Mouse (Mus musculus) urinary bladder, postnatal 25 days (tissue): ENCODE data around the gene Cenpl.

Experiments used
- DNase-seq: peaks from one replicate; pipeline ENCODE4 v3.0.0; 2022; ENCODE audit warnings: low spot score

The Cenpl gene

DNA sequence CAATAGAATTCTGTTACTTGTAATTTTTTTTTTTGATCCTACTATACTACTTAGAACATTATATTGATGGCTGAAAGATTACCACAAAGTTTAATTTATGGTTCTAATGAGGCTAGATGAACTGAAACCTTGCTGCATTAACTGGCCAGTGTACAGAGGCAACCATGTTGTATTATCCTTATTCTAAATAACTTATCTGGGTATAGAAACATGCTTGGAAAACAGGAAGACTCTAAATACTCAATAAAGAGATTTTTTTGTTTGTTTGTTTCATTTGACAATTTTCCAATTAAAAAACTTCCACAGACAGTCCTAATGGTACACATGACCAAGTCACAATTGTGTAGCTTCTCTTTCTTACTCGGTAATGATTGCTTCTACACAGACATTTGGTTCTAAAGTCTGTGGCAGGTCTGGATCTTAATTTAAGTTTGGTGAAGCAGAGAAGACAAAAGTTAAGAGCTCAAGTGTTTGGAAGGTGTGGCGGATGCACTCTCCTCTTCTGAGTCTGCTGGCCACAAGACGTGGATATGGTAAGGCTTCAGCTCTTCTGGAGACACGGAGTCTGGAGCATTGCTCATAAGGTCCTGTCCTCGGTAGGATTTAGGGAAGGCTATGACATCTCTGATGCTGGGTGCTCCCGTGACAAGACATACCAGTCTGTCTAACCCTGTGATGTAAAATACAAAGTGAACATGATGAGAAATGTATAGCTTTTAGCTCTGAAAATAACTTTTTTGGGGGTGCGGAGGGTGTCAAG lies 29.1 kb upstream of the Cenpl start:
- DNase-seq = no peak

DNA sequence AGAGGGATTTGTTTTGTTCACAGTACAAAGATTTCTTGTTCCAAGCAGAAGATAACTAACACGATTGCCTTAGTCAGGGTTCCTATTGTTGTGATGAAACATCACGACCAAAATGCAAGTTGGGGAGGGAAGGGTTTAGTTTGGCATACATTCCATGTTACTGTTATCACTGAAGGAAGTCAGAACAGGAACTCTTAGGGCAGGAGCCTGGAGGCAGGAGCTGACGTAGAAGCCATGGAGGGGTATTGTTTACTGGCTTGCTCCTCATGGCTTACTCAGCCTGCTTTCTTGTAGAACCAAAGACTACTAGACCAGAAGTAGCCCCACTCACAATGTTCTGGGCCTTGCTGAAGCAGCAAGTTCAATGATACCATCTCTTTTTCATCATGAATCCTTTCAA lies 23.5 kb upstream of the Cenpl start:
- DNase-seq = no peak

DNA sequence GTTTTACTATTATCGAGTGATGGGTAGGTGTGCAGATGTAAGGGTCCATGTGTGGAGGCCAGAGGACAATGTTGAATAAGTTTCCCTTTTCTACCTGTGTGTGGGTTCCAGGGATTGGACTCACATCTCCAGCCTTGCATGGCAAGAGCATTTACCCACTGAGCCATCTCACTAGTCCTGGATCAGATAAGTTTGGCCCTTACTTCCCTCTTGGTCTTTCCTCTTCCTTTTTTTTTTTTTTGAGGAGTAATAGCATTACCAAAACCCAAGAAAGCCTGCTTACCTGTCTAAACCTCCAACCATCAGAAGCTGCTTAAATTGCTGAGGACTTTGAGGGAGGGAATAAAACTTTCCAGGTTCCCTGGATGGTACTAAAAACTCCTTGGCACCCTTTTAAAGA lies 13.3 kb upstream of the Cenpl start:
- no peak for DNase-seq

DNA sequence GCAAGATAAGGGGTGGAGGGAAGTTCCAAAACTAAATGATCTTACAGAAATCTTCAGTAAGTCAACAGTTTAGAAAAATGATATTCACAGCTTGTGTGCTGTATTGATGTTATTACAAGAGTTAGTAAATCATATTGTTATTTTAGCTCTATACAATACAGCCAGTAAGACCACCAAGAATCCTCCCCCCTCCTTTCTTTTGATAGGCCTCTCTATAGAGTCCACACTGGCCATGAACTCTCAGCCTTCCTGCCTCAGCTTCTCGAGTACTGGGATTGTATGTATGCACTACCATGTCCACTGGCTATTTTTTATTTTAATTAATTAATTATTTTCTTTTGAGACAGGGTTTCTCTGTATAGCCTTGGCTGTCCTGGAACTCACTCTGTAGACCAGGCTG lies 7.2 kb upstream of the Cenpl start:
- no peak for DNase-seq

DNA sequence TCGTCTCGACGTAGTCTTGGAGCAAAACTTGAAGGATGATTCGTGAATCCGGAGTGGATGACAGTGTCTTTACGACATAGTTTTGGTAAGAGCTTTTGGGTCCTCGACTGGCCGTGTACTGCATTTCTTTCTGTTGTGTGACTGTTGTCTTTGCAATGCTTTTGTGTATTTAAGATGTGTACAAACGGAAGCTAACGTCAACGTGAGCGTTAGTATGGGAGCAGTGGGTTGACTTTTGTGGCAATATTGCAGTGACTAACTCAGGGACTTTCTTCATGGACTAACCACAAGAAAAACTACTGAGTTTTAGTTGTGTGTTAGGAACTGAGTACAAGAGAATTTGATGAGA lies 733 bp downstream of the Cenpl start:
- no peak for DNase-seq

DNA sequence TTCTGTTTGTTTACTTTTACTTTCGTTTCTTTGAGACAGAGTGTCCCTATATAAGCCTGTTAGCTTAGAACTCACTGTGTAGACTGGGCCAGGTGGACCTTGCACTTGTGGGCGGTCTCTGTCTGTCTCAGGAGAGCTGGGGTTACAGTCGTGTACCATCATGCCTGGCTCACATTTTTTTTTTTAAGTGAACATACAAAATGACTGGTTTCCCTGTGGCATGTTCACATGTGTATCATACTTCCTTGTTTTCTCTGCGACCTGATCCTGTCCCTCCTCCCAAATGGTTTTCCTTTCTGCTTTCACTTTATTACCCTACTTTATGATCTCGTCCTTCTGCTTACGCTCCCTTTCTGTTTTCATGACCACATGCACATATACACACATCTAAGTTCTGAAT lies 5.7 kb downstream of the Cenpl start:
- DNase-seq = no peak

DNA sequence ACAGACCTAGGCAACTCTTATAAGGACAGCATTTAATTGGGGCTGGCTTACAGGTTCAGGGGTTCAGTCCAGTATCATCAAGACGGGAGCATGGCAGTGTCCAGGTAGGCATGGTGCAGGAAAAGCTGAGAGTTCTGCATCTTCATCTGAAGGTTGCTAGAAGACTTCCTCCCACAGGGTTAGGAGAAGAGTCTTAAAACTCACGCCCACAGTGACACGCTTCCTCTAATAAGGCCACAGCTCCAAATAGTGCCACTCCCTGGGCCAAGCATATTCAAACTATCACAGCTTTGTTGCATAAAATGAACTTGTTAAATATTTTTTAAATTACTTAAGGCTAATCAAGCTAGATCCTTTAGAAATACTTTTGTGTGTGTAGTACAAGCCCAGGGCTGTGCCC lies 6.7 kb downstream of the Cenpl start:
- DNase-seq = no peak

DNA sequence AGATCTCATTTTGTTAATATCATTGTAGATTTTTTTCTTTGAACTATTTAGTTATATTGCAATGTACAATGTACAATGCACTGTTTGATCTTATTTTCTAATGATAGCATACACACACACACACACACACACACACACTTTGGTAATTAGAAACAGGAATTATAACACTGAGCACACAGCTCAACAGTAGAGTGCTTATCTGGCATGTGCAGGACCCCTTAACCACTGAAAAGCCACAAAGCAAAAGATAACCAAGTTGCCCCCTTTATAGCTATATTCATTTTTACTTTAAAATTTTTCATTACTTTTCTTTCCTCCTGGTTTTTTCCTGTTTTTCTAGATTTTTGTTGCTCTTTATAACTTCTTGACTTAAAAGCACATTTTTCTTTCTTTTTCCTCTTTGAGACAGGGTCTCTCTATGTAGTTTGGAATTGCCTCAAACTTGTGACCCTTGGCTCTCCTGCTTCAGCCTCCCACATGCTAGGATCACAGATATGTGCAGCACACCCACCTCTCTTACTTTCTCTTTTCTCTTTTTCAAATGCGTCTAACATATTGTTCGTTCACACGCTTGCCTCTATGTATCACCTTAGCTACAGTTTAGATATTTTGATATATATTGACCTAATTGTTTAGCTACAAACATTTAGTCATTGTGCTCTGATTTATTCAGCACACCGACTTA lies 29.4 kb downstream of the Cenpl start:
- DNase-seq = no peak

DNA sequence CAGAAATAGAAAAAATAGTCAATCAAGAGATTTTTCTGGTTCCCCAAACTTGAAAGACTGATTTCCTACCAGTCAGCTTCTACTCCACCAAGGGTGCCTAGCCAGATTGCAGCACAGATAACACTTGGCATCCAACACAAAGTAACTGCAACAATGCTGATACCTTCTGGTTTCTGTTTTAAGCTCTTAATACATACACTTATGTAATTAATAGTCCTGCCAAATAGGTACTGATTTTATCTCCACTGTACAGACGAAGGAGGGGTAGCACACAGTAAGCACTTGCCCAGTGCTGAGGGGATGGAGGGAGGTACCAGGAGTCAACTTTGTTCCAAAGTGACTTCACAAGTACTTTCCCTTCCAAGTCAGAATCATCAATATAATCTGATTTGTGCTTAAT lies 33.3 kb downstream of the Cenpl start:
- no peak for DNase-seq

DNA sequence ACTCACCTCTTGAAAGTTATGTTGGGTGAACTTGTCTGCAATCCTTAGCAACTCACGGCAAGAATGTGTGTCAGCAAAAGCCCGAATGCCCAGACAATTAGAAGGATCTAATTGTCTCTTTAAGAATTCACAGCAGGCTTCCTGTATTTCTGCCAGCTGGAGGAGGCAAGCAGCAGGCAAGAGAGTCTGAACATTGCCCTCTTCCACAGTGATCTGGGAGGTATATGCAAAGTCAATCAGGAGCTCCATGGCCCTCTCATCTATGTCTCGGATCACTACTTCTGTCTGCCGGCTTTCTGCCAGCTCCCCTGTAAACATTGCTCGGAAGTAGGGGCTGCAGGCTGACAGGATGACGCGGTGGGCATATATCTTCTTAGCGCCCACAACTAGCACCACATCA lies 38.7 kb downstream of the Cenpl start:
- no peak for DNase-seq

DNA sequence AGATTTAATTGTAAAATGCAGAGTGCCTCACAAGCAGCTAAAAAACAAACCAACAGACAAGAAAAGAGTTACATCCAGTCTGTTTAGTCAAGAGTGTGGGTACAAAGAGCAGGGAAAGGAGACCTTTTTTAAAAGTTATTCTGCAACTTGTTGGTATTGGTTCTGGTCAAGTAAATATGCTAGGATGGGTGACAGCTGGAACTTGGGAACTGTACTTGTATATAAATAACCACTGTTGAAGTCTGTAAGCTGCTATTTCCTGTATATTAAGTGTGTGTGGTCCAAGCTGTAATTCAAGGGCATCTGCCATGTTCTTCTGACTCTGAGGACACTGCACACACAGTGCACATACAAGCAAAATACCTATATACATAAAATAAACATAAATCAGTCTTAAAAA lies 44.1 kb downstream of the Cenpl start:
- DNase-seq = no peak

DNA sequence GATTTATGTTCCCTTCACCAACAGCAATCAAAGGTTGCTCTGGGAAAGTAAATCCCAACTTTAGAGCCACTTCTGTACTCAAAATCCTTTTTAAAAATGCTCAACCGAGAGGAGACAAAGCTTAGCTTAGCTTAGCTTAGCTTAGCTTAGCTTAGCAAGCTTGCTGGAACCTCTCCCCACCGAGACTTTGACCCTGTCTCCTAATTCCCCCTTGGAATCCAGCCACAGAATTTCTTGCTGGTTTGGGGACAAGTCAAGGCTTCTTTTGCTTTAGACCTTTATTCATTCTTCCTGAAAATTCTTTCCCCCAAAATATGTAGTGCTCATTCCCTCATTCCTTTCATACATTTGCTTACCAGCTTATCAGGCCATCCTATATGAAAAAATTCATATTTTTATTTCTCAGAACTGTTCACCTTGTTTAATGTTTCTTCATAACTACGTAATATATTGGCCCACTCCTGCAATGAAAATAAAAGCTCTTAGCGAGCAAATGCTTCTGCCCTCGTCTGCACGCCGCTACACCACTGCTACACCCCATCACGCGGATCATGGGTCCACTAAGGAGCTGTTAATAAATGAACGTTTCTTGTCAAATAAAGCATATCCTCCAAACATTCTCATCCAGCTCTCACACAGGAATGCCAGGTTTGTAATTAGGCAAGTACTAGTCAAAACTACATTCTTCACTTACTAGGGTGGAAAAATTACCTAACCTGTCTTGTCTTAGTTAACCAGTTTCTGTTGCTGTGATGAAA lies 52.3 kb downstream of the Cenpl start:
- no peak for DNase-seq

DNA sequence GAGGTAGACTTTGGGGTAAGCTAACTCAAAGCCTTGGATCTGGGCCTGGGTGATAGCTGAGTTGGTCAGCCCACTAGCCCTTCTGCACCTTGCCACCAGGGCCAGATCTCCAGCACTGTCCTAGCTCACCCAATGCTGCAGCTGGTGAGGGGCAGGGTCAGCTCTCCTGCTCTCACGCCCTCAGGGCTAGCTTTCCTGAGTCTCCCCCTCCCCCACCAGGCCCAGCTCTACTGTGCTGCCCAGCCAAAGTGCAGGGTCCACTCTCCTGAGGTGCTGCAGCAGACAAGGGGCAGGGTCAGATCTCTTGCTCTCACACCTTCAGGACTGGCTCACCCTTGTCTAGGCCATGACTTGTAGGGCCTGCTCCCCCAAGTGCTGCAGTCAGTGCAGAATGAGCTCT lies 55.9 kb downstream of the Cenpl start:
- no peak for DNase-seq

DNA sequence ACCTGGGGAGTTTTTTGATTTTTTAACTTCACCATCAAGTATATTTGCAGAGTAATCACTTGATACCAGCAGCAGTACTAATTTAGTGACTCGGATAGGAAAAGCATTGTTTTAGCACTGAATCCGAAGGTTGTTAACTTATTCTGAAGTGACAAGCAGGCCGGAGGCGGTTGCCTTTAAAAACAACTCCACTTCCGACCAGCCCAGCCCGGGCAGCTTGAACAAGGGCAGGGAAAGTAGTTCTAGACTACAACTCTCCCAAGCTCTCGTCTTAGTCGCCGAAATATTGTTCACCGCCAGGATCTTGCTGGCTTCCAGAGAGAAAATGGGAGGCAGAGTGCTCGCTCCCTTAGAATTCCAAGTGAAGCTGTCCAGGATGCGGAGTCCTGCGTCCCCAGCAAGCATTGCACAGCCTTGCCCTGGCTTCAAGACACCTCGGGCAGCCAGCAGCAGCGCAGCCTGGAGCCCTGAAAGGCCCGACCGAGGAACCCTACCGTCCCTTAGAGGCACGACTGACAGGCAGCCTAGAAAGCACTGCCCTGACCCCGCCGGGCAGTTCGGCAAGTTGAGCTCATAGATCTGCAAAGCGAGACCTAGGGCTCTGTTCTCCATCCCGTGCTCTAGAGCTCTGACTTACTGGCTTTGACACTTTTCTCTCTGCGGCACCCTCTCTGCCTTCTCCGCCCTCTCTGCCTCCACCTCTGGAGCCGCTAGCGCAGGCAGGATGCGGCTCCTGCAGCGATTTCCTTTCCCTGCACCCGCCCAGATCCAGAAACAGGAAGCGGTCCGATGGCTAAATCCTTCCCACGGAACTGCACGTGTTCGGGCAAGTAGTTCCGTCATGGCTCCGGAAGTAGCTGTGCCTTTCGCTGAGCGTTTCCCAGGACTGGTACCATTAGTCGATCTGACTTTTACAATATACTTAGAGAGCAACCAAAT lies 60.5 kb downstream of the Cenpl start, which contains the start of gene Klhl20:
TSS of gene Klhl20 (minus strand) at position 786 of the 939 bp plus-strand sequence.
- peak; percentile 92 for DNase-seq
